Mouse (Mus musculus) embryonic facial prominence, embryonic 14.5 days (tissue): ENCODE measurements at regions not wholly inside any gene's neighbourhood (a gene's known extent, or its start where the extent isn't known, plus 50 kb on each side); places are given as distances from the start of the nearest gene placed in this dataset.

Source experiments
- ATAC-seq: fragments of 200-750 bp; cut with Nextera tagmentation; 2 replicates; pipeline ENCODE4 v1.8.0; 2017; ENCODE audit warnings: low read depth, moderate number of reproducible peaks, moderate TSS enrichment
- DNase-seq: peaks from one replicate; pipeline ENCODE4 v3.0.0-alpha.2; 2015; ENCODE audit warnings: low spot score
- H3K27ac ChIP-seq: fragments of 300-500 bp; sonication (generic); replicated peaks from 2 replicates; pipeline ENCODE4 v1.5.1; 2014; ENCODE audit warnings: low read depth, mild to moderate bottlenecking, low read length, moderate library complexity
- H3K27me3 ChIP-seq: fragments of 300-500 bp; sonication (generic); replicated peaks from 2 replicates; pipeline ENCODE4 v1.6.1; 2014; ENCODE audit warnings: low read length; ENCODE audit not compliant: control insufficient read depth, insufficient read depth
- H3K36me3 ChIP-seq: fragments of 300-500 bp; sonication (generic); 2 replicates; pipeline ENCODE4 v1.6.1; 2014; ENCODE audit warnings: low read length, mixed read lengths; ENCODE audit not compliant: control insufficient read depth, insufficient read depth
- H3K4me1 ChIP-seq: fragments of 300-500 bp; sonication (generic); 2 replicates; pipeline ENCODE4 v1.6.1; 2014; ENCODE audit warnings: antibody characterized with exemption, low read length; ENCODE audit not compliant: control insufficient read depth, insufficient read depth
- H3K4me2 ChIP-seq: fragments of 300-500 bp; sonication (generic); 2 replicates; pipeline ENCODE4 v1.6.1; 2014; ENCODE audit warnings: low read depth, mild to moderate bottlenecking, low read length, moderate library complexity, mixed read lengths
- H3K4me3 ChIP-seq: fragments of 300-500 bp; sonication (generic); 2 replicates; pipeline ENCODE4 v1.5.1; 2014; ENCODE audit warnings: low read depth, mild to moderate bottlenecking, low read length
- H3K9ac ChIP-seq: fragments of 300-500 bp; sonication (generic); 2 replicates; pipeline ENCODE4 v1.6.1; 2014; ENCODE audit warnings: low read depth, mild to moderate bottlenecking, low read length, moderate library complexity, mixed read lengths
- H3K9me3 ChIP-seq: fragments of 300-500 bp; sonication (generic); 2 replicates; pipeline ENCODE4 v1.6.1; 2016; ENCODE audit warnings: low read length; ENCODE audit not compliant: control insufficient read depth
- WGBS: fragments of 180-500 bp; shearing (Covaris S2); extraction: QIAGEN DNeasy Blood & Tissue Kit; methylation state at CpG from one replicate; pipeline ENCODE4 v1.1.7; 2014; 5-methylcytosine and 5-hydroxymethylcytosine counted together

DNA sequence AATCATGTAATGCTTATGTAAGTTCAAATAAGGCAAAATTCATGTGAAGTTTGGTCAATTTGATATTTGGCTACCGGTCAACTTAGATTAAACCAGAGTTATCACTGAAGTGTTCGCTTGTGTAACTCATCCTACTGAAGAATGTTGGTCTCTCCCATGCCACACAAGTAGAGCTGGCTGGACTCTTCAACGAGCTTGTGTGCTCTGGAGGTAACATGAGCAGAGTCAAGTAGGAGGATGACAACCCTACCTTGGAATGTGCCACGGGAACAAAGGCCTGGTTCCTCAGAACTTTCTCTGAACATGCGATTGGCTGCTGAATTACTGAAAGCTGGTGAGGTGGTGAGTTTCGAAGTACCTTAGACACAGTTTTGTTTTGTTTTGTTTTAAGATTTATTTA lies 190.5 kb upstream of the Lyplal1 start:
- Histone ChIP-seq H3K4me2 (no peak overlapping the region), H3K9me3 (no peaks in the 10 kb centered on the region), H3K4me1 (no peaks in the 10 kb centered on the region; the same call in 1 of the 2 replicates), H3K27me3 (no peaks in the 10 kb centered on the region; the same call in 1 of the 2 replicates), H3K27ac (no peak overlapping the region), H3K4me3 (no peak overlapping the region), H3K36me3 (no peaks in the 10 kb centered on the region), H3K9ac (no peak overlapping the region)
- ATAC-seq (no peak), DNase-seq (no peak)
- WGBS: 73% methylated on average over 6 of the region's 6 CpGs

GRCm38 (mm10) chr1:186297464-186297863 lies 180.4 kb upstream of the Lyplal1 start:
- Histone ChIP-seq H3K4me1 (0 out of 2 replicates have a peak, but pooled peaks cover 10% of the 10 kb centered on the region), H3K36me3 (no peaks in the 10 kb centered on the region), H3K27me3 (no peaks in the 10 kb centered on the region), H3K4me2 (no peak overlapping the region), H3K9ac (no peak overlapping the region), H3K9me3 (no peaks in the 10 kb centered on the region), H3K4me3 (no peak overlapping the region), H3K27ac (no peak overlapping the region)
- ATAC-seq (no peak), DNase-seq (peak; percentile 56)
- 52% methylated on average over 7 of the region's 7 CpGs for WGBS

DNA sequence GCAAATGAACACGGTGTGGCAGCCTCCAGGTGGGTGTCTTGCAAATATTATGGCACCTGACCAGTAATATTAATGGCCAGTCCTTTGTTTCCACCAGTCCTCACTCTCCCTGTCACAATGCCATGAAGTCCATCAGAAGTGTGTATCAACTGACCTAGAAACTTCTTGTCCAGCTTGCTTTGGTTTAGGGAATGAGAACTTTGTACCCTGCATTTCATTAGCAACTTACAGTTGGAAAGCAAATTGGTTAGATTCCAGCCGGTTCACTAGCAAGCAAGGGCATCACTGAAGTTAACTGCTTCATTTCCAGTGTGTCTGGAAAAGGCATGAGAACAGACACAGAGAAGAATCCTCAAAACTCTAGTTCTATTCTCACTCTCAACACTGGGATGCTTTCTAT lies 178.1 kb upstream of the Lyplal1 start:
- no peak overlapping the region for H3K4me2 ChIP-seq
- H3K9me3 ChIP-seq: no peaks in the 10 kb centered on the region
- no peak overlapping the region for H3K9ac ChIP-seq
- DNase-seq (no peak), ATAC-seq (no peak)
- peaks cover 10% of the 10 kb centered on the region; the same call in 1 of the 2 replicates for H3K4me1 ChIP-seq
- H3K4me3 ChIP-seq: no peak overlapping the region
- 52% methylated on average over 2 of the region's 2 CpGs for WGBS
- H3K27ac ChIP-seq: no peak overlapping the region
- no peaks in the 10 kb centered on the region for H3K36me3 ChIP-seq
- H3K27me3 ChIP-seq: no peaks in the 10 kb centered on the region

DNA sequence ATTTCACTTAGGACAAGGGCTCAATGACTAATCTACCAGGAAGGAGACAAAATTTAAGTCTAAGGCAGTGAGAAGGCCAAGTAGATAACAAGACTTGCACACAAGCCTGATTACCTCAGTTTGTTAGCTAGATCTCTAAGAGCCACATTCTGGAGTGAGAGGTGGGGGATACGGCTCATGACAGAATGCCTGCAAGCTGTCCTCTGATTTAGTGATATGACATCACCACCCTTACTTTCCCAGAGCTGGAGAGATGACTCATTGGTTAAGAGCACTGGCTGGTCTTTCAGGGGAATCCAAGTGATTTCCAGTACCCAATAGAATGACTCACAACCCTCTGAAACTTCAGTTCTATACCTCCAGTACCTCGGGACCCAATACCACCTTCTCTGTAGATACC lies 177.5 kb upstream of the Lyplal1 start:
- H3K4me2 ChIP-seq: no peak overlapping the region
- H3K27ac ChIP-seq: no peak overlapping the region
- ATAC-seq: no peak
- 92% methylated on average over 2 of the region's 2 CpGs for WGBS
- H3K9me3 ChIP-seq: no peaks in the 10 kb centered on the region
- H3K27me3 ChIP-seq: no peaks in the 10 kb centered on the region
- no peak overlapping the region for H3K9ac ChIP-seq
- no peak for DNase-seq
- H3K4me3 ChIP-seq: no peak overlapping the region
- H3K4me1 ChIP-seq: peaks cover 10% of the 10 kb centered on the region; the same call in 1 of the 2 replicates
- no peaks in the 10 kb centered on the region for H3K36me3 ChIP-seq

- Histone ChIP-seq H3K9ac (no peak overlapping the region), H3K36me3 (no peaks in the 10 kb centered on the region), H3K9me3 (no peaks in the 10 kb centered on the region), H3K27me3 (no peaks in the 10 kb centered on the region), H3K27ac (no peak overlapping the region), H3K4me3 (no peak overlapping the region), H3K4me2 (no peak overlapping the region), H3K4me1 (peaks cover 7% of the 10 kb centered on the region; the same call in 1 of the 2 replicates)
- ATAC-seq (no peak), DNase-seq (no peak)
- 85% methylated on average over 2 of the region's 2 CpGs for WGBS
Measured at GRCm38 (mm10) chr1:186289117-186289516, 172.0 kb upstream of the Lyplal1 start.

GRCm38 (mm10) chr1:186287831-186288230 lies 170.7 kb upstream of the Lyplal1 start:
- H3K4me1 ChIP-seq: no peaks in the 10 kb centered on the region; the same call in 1 of the 2 replicates
- H3K4me2 ChIP-seq: no peak overlapping the region
- no peaks in the 10 kb centered on the region for H3K27me3 ChIP-seq
- H3K4me3 ChIP-seq: no peak overlapping the region
- no peaks in the 10 kb centered on the region for H3K9me3 ChIP-seq
- H3K9ac ChIP-seq: no peak overlapping the region
- H3K36me3 ChIP-seq: no peaks in the 10 kb centered on the region
- DNase-seq: peak; percentile 67
- no peak overlapping the region for H3K27ac ChIP-seq
- peak; percentile 22; the same call in 1 of the 2 replicates for ATAC-seq
- 61% methylated on average over 8 of the region's 8 CpGs for WGBS

DNA sequence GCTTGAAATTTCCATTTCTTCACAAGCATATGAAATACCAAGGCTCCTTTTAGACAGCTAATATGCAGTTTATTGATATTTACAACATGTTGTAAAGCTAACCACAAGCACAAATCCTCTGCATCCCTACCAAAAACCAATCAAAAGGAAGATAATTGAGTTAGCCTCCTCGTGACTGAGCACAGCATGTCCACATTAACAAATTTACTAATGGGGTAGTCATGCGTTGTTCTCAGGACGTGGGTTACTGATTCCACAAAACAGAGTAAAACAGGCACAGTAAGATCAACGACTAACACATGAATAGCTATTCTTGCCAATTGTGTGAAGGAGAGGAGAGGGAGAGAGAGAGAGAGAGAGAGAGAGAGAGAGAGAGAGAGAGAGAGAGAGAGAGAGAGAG lies 169.3 kb upstream of the Lyplal1 start:
- ATAC-seq (no peak), DNase-seq (no peak)
- Histone ChIP-seq H3K9ac (no peak overlapping the region), H3K27me3 (no peaks in the 10 kb centered on the region), H3K4me3 (no peak overlapping the region), H3K9me3 (no peaks in the 10 kb centered on the region), H3K27ac (no peak overlapping the region), H3K36me3 (no peaks in the 10 kb centered on the region), H3K4me1 (no peaks in the 10 kb centered on the region; the same call in 1 of the 2 replicates), H3K4me2 (no peak overlapping the region)
- WGBS: 71% methylated on average over 4 of the region's 4 CpGs

DNA sequence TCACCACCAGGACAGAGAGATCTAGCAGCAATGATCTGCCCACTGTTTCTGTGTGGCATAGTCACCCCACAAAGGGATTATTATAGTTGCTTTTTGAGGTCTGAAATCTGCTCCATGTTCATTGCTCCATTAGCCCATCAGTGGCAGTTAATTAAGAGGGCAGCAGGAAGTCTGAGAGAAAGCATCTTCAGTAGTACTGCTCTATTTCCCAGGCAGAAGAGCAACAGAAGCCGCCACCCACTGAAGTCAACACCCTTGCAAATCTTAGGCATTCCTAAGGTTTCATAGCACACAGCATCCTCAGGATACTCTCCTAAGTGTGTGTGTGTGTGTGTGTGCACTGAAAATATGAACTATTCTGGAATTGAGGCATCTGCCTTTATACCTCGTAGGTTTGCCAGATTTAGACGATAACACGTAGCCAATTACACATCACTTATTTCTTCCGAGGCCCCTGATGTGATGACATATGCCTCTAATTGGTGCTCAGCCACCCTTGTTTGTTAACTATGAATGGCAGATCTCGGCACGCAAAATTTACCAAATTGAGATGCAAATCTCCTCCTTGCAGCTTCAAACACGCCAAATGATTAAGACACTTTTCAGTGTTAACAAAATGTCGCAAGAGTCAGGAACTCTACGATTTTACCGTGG lies 161.0 kb upstream of the Lyplal1 start:
- WGBS: 67% methylated on average over 11 of the region's 11 CpGs
- Histone ChIP-seq H3K27ac (no peak overlapping the region), H3K27me3 (no peaks in the 10 kb centered on the region), H3K4me3 (no peak overlapping the region), H3K36me3 (no peaks in the 10 kb centered on the region), H3K9me3 (no peaks in the 10 kb centered on the region), H3K4me2 (no peak overlapping the region), H3K9ac (no peak overlapping the region), H3K4me1 (no peaks in the 10 kb centered on the region)
- ATAC-seq (no peak), DNase-seq (no peak)

DNA sequence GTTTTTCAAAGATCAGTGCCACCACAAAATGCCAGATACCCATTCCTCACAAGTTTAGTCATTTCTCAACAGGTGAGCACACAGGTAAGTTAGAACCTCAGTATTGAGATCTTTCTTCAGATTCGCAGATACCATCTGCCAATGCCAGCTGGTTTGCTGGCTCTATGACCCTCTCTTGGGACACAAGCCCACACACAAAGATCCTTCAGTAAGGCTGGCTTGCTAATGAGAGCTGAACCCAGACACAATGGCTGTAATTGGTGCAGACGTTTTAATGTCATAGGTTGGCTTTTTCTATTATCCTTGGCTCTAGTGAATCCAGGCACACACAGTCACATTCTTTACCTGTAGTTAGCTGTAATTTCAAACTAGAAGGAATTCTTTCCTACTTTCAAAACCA lies 154.3 kb upstream of the Lyplal1 start:
- no peak overlapping the region for H3K4me2 ChIP-seq
- H3K4me1 ChIP-seq: peaks cover 11% of the 10 kb centered on the region
- DNase-seq (no peak), ATAC-seq (no peak)
- 29% methylated on average over 2 of the region's 2 CpGs for WGBS
- no peaks in the 10 kb centered on the region for H3K36me3 ChIP-seq
- no peak overlapping the region for H3K9ac ChIP-seq
- H3K9me3 ChIP-seq: peaks cover 2% of the 10 kb centered on the region; the same call in 1 of the 2 replicates
- H3K4me3 ChIP-seq: no peak overlapping the region
- H3K27me3 ChIP-seq: no peaks in the 10 kb centered on the region
- no peak overlapping the region for H3K27ac ChIP-seq
